Mouse (Mus musculus) limb, embryonic 14.5 days (tissue): Measurements from ENCODE around the gene 1110008L16Rik. TPM values are rescaled to one million over a fixed set of nuclear protein-coding genes. Genes with fewer than 3 reads are reported as not detected.
"Not testable (repeated sequence)": the region's sequence is repeated elsewhere in the genome, so short reads cannot be mapped to it uniquely, and the experiment has no call there.

Experiments
- ATAC-seq: fragments of 200-750 bp; cut with Nextera tagmentation; 2 replicates; pipeline ENCODE4 v1.8.0; 2017; ENCODE audit warnings: low read depth, moderate number of reproducible peaks, moderate TSS enrichment; ENCODE audit not compliant: low FRiP score
- DNase-seq: peaks from one replicate; pipeline ENCODE4 v3.0.0-alpha.2; 2015; ENCODE audit warnings: low spot score
- H3K27ac ChIP-seq: fragments of 300-500 bp; sonication (generic); replicated peaks from 2 replicates; pipeline ENCODE4 v1.5.1; 2014; ENCODE audit warnings: low read depth, mild to moderate bottlenecking, low read length, moderate library complexity, mixed read lengths
- H3K27me3 ChIP-seq: fragments of 300-500 bp; sonication (generic); 2 replicates; pipeline ENCODE4 v1.6.1; 2014; ENCODE audit warnings: low read length, mixed read lengths; ENCODE audit not compliant: control insufficient read depth, insufficient read depth
- H3K36me3 ChIP-seq: fragments of 300-500 bp; sonication (generic); 2 replicates; pipeline ENCODE4 v1.6.1; 2014; ENCODE audit warnings: mild to moderate bottlenecking, low read length, moderate library complexity, mixed read lengths; ENCODE audit not compliant: control insufficient read depth, insufficient read depth
- H3K4me1 ChIP-seq: fragments of 300-500 bp; sonication (generic); 2 replicates; pipeline ENCODE4 v1.6.1; 2014; ENCODE audit warnings: antibody characterized with exemption, low read length, mixed read lengths; ENCODE audit not compliant: control insufficient read depth, insufficient read depth
- H3K4me2 ChIP-seq: fragments of 300-500 bp; sonication (generic); replicated peaks from 2 replicates; pipeline ENCODE4 v1.6.1; 2014; ENCODE audit warnings: low read depth, mild to moderate bottlenecking, low read length, moderate library complexity; ENCODE audit not compliant: severe bottlenecking
- H3K4me3 ChIP-seq: fragments of 300-500 bp; sonication (generic); replicated peaks from 2 replicates; pipeline ENCODE4 v1.5.1; 2014; ENCODE audit warnings: low read length
- H3K9ac ChIP-seq: fragments of 300-500 bp; sonication (generic); 2 replicates; pipeline ENCODE4 v1.6.1; 2014; ENCODE audit warnings: mild to moderate bottlenecking, low read depth, low read length, moderate library complexity; ENCODE audit not compliant: severe bottlenecking
- H3K9me3 ChIP-seq: fragments of 300-500 bp; sonication (generic); 2 replicates; pipeline ENCODE4 v1.6.1; 2016; ENCODE audit warnings: low read length; ENCODE audit not compliant: control insufficient read depth
- POLR2A ChIP-seq: fragments of 200-500 bp; IDR thresholded peaks from 2 replicates; pipeline ENCODE4 v1.8.0; 2012; ENCODE audit warnings: inconsistent platforms, mild to moderate bottlenecking, moderate library complexity, borderline replicate concordance; ENCODE audit not compliant: insufficient read depth, insufficient read length; ENCODE audit errors: extremely low read depth
- WGBS: fragments of 180-500 bp; shearing (Covaris S2); extraction: QIAGEN DNeasy Blood & Tissue Kit; methylation state at CpG from one replicate; pipeline ENCODE4 v1.1.7; 2014; 5-methylcytosine and 5-hydroxymethylcytosine counted together
- polyA plus RNA-seq, 2 experiments: library from polyadenylated mRNA; depleted of rRNA in 1 of 2; stranded (reverse) in 1 of 2; unstranded in 1 of 2; fragments of >200 nt; fragmentation: Nextera tagmentation in 1 of 2; extraction: Ambion mirVana in 1 of 2; gene quantifications; 2 replicates each; pipeline versions ENCODE4 v1.2.1 to v1.2.3; 2012 to 2014

Gene 1110008L16Rik
- 10.2 and 12.6 TPM in 2 replicates for polyA plus RNA-seq (2012; rRNA removed)
- polyA plus RNA-seq (2014; fragmentation: Nextera tagmentation; extraction: Ambion mirVana): 10.5 and 13.6 TPM in 2 replicates

DNA sequence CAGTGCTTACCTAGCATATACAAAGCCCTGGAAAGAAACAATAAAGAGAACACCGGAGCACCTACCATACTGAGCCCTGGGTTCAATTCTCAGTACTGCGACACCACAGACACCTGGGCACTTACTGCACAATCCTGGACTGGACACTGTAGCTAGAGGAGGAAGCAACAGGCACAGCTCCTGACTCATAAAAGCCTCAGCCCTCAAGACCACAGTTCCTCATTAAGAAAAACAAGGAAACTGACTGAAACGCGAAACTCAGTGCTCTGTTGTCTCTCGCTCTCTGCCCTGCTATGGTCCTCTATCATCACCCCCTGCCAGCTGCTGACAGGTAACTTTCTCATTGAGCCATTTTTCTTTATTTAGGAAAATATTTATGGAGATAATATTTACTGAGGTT, at the start of gene 1110008L16Rik:
TSS of gene 1110008L16Rik (plus strand) at position 242 of the 400 bp plus-strand sequence.
- DNase-seq (no peak), ATAC-seq (no peak)
- Histone ChIP-seq H3K9ac (no peak within 1 kb of the TSS), H3K4me1 (peaks cover 19% of the 10 kb centered on the region), H3K36me3 (peaks cover 39% of the 10 kb centered on the region), H3K27me3 (no peaks in the 10 kb centered on the region), H3K4me3 (no peak within 1 kb of the TSS), H3K4me2 (no peak within 1 kb of the TSS), H3K9me3 (no peaks in the 10 kb centered on the region), H3K27ac (no peak within 1 kb of the TSS)
- 76% methylated on average over 5 of the region's 5 CpGs for WGBS
- no peak for TF ChIP-seq POLR2A

DNA sequence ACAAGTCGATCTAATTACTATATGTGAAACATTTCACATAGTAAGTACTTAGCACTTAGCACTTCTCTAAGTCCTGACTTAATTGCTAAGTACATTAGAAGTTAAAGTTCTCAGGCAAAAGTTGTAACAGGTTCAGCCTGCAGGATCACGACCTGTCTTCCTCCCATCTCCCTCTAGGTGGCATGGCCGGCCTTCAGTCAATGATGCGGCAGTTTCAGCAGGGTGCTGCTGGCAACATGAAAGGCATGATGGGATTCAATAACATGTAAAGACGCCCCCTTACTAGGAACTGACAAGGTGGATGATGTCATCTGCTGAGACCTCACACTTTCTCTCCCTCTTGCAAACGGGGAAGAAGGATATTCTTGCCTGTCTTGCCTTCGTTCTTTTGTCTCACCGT, 37.4 kb upstream of the 1110008L16Rik start:
- H3K4me3 ChIP-seq, H3K9ac ChIP-seq, H3K4me2 ChIP-seq, ATAC-seq, H3K27ac ChIP-seq, H3K27me3 ChIP-seq, H3K4me1 ChIP-seq, DNase-seq, H3K9me3 ChIP-seq: not testable (repeated sequence)
- H3K36me3 ChIP-seq: peaks cover 20% of the 10 kb centered on the region
- WGBS: no CpG with 5 or more reads among the region's 8 CpGs

DNA sequence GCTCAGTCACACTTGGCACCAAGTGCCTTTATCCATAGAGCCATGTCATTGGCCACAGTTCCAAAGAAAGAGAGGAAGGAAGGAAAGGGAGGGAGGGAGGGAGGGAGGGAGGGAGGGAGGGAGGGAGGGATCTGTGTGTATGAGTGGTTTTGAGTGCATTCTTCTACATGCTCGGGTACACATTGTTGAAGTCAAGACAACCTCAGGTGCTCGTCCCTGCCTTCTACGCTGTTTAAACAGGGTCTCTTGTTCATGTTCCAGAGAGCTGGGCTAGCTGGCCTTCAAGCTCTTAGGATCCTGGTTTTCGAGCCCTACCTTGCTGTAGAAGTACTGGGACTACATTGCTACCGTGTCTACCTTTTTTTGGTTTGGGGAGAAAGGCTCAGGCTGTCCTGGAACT, 36.0 kb upstream of the 1110008L16Rik start:
- no CpG with 5 or more reads among the region's 5 CpGs for WGBS
- H3K4me3 ChIP-seq, DNase-seq, H3K27ac ChIP-seq, H3K9ac ChIP-seq, H3K27me3 ChIP-seq, H3K36me3 ChIP-seq, H3K4me2 ChIP-seq, H3K4me1 ChIP-seq, H3K9me3 ChIP-seq, ATAC-seq: not testable (repeated sequence)

DNA sequence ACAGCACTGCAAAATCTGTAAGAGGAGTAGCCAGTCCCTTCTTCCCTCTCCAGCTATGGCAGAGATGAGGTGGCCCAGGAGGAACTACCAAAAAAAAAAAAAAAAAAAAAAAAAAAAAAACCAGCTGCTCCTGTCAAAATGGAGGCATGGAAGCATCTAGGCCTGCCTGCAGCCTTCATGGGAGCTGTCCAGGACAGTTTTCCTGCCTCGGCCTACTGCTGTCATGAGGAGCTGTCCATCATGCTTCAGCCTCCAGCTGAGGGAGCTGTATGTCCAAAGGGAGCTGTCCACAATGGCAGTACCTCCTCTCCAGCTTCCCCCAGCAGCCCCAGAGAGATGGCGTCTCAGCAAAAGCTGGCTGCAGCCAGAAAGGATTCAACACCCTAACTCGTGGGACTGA, 27.1 kb upstream of the 1110008L16Rik start:
- no peaks in the 10 kb centered on the region for H3K4me1 ChIP-seq
- ATAC-seq (no peak), DNase-seq (no peak)
- no peaks in the 10 kb centered on the region for H3K36me3 ChIP-seq
- 77% methylated on average over 3 of the region's 3 CpGs for WGBS
- no peak for TF ChIP-seq POLR2A
- no peak overlapping the region for H3K27ac ChIP-seq
- H3K9ac ChIP-seq: no peak overlapping the region
- no peaks in the 10 kb centered on the region for H3K27me3 ChIP-seq
- H3K9me3 ChIP-seq: no peaks in the 10 kb centered on the region
- H3K4me2 ChIP-seq: no peak overlapping the region
- no peak overlapping the region for H3K4me3 ChIP-seq

DNA sequence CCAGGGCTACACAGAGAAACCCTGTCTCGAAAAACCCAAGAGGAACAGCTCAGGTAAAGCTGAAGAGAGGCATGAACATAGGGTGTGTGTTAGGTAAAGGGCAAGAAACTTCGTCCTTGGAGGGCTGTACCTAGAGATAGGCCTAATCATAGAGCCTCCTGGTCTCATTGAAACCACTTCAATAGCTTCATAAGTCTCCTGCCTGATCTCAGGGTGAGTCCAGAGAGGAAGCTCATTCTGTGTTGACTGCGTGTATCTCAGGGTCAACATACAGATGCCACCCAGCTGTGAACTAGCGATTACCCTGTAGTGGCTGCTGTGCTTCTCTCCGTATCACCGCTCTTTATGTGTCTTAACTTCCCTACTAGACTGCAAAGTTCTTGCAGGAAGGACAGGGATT, 21.8 kb upstream of the 1110008L16Rik start:
- not testable (repeated sequence) for H3K4me3 ChIP-seq, H3K4me2 ChIP-seq, H3K27me3 ChIP-seq, H3K9me3 ChIP-seq, ATAC-seq, H3K4me1 ChIP-seq, H3K27ac ChIP-seq, H3K9ac ChIP-seq, DNase-seq, H3K36me3 ChIP-seq
- WGBS: 90% methylated on average over 3 of the region's 6 CpGs

DNA sequence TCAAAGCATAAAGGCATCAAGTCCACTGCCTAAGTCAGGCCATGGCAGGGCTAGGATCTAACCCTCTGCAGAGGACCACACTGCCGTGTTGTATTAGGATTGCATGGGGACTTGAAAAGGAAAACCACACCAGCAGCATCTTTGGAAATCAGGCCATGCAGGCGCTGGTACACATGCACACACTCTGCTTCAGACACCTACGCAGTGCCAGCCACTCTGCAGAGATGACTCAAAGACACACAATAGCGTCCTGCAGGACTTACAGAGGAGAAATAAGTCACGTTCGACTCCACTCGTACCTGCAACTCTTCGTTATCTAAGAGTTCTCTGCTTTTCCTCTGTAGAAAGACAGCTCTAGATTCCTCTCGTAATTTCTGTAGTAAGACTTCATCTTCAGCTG, 1.3 kb upstream of the 1110008L16Rik start:
- no peaks in the 10 kb centered on the region for H3K9me3 ChIP-seq
- ATAC-seq: no peak

More for the DNA sequence above, 1.3 kb upstream of the 1110008L16Rik start:
- no peak for DNase-seq
- no peaks in the 10 kb centered on the region for H3K27me3 ChIP-seq
- peaks cover 14% of the 10 kb centered on the region for H3K4me1 ChIP-seq
- TF ChIP-seq POLR2A: no peak
- H3K4me2 ChIP-seq: no peak overlapping the region
- H3K4me3 ChIP-seq: no peak overlapping the region
- H3K9ac ChIP-seq: no peak overlapping the region
- no peak overlapping the region for H3K27ac ChIP-seq
- WGBS: 92% methylated on average over 9 of the region's 9 CpGs
- peaks cover 48% of the 10 kb centered on the region for H3K36me3 ChIP-seq
